Mouse (Mus musculus) embryonic facial prominence, embryonic 11.5 days (tissue): ENCODE data around the gene Donson. TPM values are rescaled to one million over a fixed set of nuclear protein-coding genes. Genes with fewer than 3 reads are reported as not detected.

Experiments used
- ATAC-seq: fragments of 200-750 bp; cut with Nextera tagmentation; replicated peaks from 2 replicates; pipeline ENCODE4 v1.8.0; 2017; ENCODE audit warnings: low read depth; ENCODE audit not compliant: insufficient number of reproducible peaks, low FRiP score, low TSS enrichment
- DNase-seq: peaks from one replicate; pipeline ENCODE4 v3.0.0-alpha.2; 2015; ENCODE audit warnings: low spot score
- H3K27ac ChIP-seq: fragments of 300-500 bp; sonication (generic); replicated peaks from 2 replicates; pipeline ENCODE4 v1.5.1; 2014; ENCODE audit warnings: mild to moderate bottlenecking, low read depth, low read length, control low read depth
- H3K27me3 ChIP-seq: fragments of 300-500 bp; sonication (generic); 2 replicates; pipeline ENCODE4 v1.6.1; 2014; ENCODE audit warnings: mild to moderate bottlenecking, low read length, moderate library complexity, mixed read lengths; ENCODE audit not compliant: control insufficient read depth, insufficient read depth
- H3K36me3 ChIP-seq: fragments of 300-500 bp; sonication (generic); replicated peaks from 2 replicates; pipeline ENCODE4 v1.6.1; 2014; ENCODE audit warnings: low read depth, mild to moderate bottlenecking, low read length, moderate library complexity, mixed read lengths; ENCODE audit not compliant: control insufficient read depth, insufficient read depth
- H3K4me1 ChIP-seq: fragments of 300-500 bp; sonication (generic); 2 replicates; pipeline ENCODE4 v1.6.1; 2014; ENCODE audit warnings: low read length, mixed read lengths; ENCODE audit not compliant: control insufficient read depth, insufficient read depth
- H3K4me2 ChIP-seq: fragments of 300-500 bp; sonication (generic); 2 replicates; pipeline ENCODE4 v1.6.1; 2014; ENCODE audit warnings: low read depth, mild to moderate bottlenecking, control low read depth, low read length, moderate library complexity
- H3K4me3 ChIP-seq: fragments of 300-500 bp; sonication (generic); 2 replicates; pipeline ENCODE4 v1.5.1; 2014; ENCODE audit warnings: low read depth, low read length, control low read depth
- H3K9ac ChIP-seq: fragments of 300-500 bp; sonication (generic); replicated peaks from 2 replicates; pipeline ENCODE4 v1.6.1; 2014; ENCODE audit warnings: mild to moderate bottlenecking, control low read depth, low read length
- H3K9me3 ChIP-seq: fragments of 300-500 bp; sonication (generic); replicated peaks from 2 replicates; pipeline ENCODE4 v1.6.1; 2016; ENCODE audit warnings: mild to moderate bottlenecking, low read length, inconsistent platforms, mixed read lengths; ENCODE audit not compliant: control insufficient read depth
- WGBS: fragments of 180-500 bp; shearing (Covaris S2); extraction: QIAGEN DNeasy Blood & Tissue Kit; methylation state at CpG from one replicate; pipeline ENCODE4 v1.1.7; 2014; 5-methylcytosine and 5-hydroxymethylcytosine counted together
- polyA plus RNA-seq: library from polyadenylated mRNA; unstranded; fragments of >200 nt; fragmentation: Nextera tagmentation; extraction: Ambion mirVana; gene quantifications from 2 replicates; pipeline ENCODE4 v1.2.1, GENCODE M21; 2014

The Donson gene
- polyA plus RNA-seq, 1 experiment from 2014 or later, result 36.7 TPM

- Histone ChIP-seq H3K4me2 (no peak overlapping the region), H3K4me1 (no peaks in the 10 kb centered on the region), H3K27ac (no peak overlapping the region), H3K9me3 (no peaks in the 10 kb centered on the region), H3K4me3 (no peak overlapping the region), H3K36me3 (no peaks in the 10 kb centered on the region; the same call in 1 of the 2 replicates), H3K27me3 (no peaks in the 10 kb centered on the region), H3K9ac (no peak overlapping the region)
- ATAC-seq (no peak), DNase-seq (no peak)
- WGBS, result 89% methylated on average over 5 of the region's 5 CpGs
Observed at GRCm38 (mm10) chr16:91685526-91685925, 3.0 kb downstream of the Donson start.

GRCm38 (mm10) chr16:91680656-91681055 lies 7.9 kb downstream of the Donson start:
- Histone ChIP-seq H3K4me2 (no peak overlapping the region), H3K36me3 (peaks cover 15% of the 10 kb centered on the region), H3K9ac (no peak overlapping the region), H3K27ac (no peak overlapping the region), H3K27me3 (no peaks in the 10 kb centered on the region), H3K4me3 (no peak overlapping the region), H3K4me1 (no peaks in the 10 kb centered on the region), H3K9me3 (no peaks in the 10 kb centered on the region)
- 80% methylated on average over 5 of the region's 5 CpGs for WGBS
- DNase-seq (no peak), ATAC-seq (no peak)

- no peak overlapping the region for H3K4me3 ChIP-seq
- H3K9me3 ChIP-seq, result no peaks in the 10 kb centered on the region
- no peak overlapping the region for H3K9ac ChIP-seq
- ATAC-seq (no peak), DNase-seq (no peak)
- no peaks in the 10 kb centered on the region for H3K4me1 ChIP-seq
- no peak overlapping the region for H3K4me2 ChIP-seq
- H3K27me3 ChIP-seq, result no peaks in the 10 kb centered on the region
- no peak overlapping the region for H3K27ac ChIP-seq
- 91% methylated on average over 5 of the region's 5 CpGs for WGBS
- H3K36me3 ChIP-seq, result peaks cover 15% of the 10 kb centered on the region
Observed at GRCm38 (mm10) chr16:91678147-91678911, 10.2 kb downstream of the Donson start.

- Histone ChIP-seq H3K36me3 (peaks cover 26% of the 10 kb centered on the region), H3K4me1 (no peaks in the 10 kb centered on the region), H3K4me3 (no peak overlapping the region), H3K4me2 (no peak overlapping the region), H3K27me3 (no peaks in the 10 kb centered on the region), H3K27ac (no peak overlapping the region), H3K9ac (no peak overlapping the region), H3K9me3 (no peaks in the 10 kb centered on the region)
- no peak for ATAC-seq
- WGBS, result 84% methylated on average over 4 of the region's 4 CpGs
- DNase-seq, result no peak
Observed at GRCm38 (mm10) chr16:91674500-91674899, 14.1 kb downstream of the Donson start.

- H3K36me3 ChIP-seq, result peaks cover 32% of the 10 kb centered on the region
- 94% methylated on average over 3 of the region's 3 CpGs for WGBS
- H3K27me3 ChIP-seq, result no peaks in the 10 kb centered on the region
- no peaks in the 10 kb centered on the region for H3K4me1 ChIP-seq
- no peak overlapping the region for H3K9ac ChIP-seq
- no peak overlapping the region for H3K4me2 ChIP-seq
- no peak overlapping the region for H3K27ac ChIP-seq
- DNase-seq, result no peak
- no peak for ATAC-seq
- H3K4me3 ChIP-seq, result no peak overlapping the region
- no peaks in the 10 kb centered on the region for H3K9me3 ChIP-seq
Observed at GRCm38 (mm10) chr16:91663795-91664194, 24.8 kb downstream of the Donson start.

GRCm38 (mm10) chr16:91662336-91662735 lies 26.2 kb downstream of the Donson start:
- H3K4me3 ChIP-seq, result no peak overlapping the region
- no peak for DNase-seq
- no peak for ATAC-seq
- WGBS, result 96% methylated on average over 16 of the region's 16 CpGs
- H3K27ac ChIP-seq, result no peak overlapping the region
- H3K4me1 ChIP-seq, result no peaks in the 10 kb centered on the region
- H3K9ac ChIP-seq, result no peak overlapping the region
- H3K27me3 ChIP-seq, result no peaks in the 10 kb centered on the region
- H3K9me3 ChIP-seq, result no peaks in the 10 kb centered on the region
- no peak overlapping the region for H3K4me2 ChIP-seq
- H3K36me3 ChIP-seq, result peaks cover 47% of the 10 kb centered on the region

GRCm38 (mm10) chr16:91661397-91661796 lies 27.2 kb downstream of the Donson start:
- peaks cover 55% of the 10 kb centered on the region for H3K36me3 ChIP-seq
- no peaks in the 10 kb centered on the region for H3K4me1 ChIP-seq
- DNase-seq, result no peak
- no peaks in the 10 kb centered on the region for H3K27me3 ChIP-seq
- H3K4me2 ChIP-seq, result no peak overlapping the region
- H3K27ac ChIP-seq, result no peak overlapping the region
- no peak for ATAC-seq
- H3K9me3 ChIP-seq, result no peaks in the 10 kb centered on the region
- H3K9ac ChIP-seq, result no peak overlapping the region
- H3K4me3 ChIP-seq, result no peak overlapping the region
- WGBS, result 76% methylated on average over 1 of the region's 1 CpGs

- Histone ChIP-seq H3K36me3 (peaks cover 62% of the 10 kb centered on the region), H3K4me2 (no peak overlapping the region), H3K9me3 (no peaks in the 10 kb centered on the region), H3K9ac (no peak overlapping the region), H3K4me1 (no peaks in the 10 kb centered on the region), H3K27me3 (no peaks in the 10 kb centered on the region), H3K27ac (no peak overlapping the region), H3K4me3 (no peak overlapping the region)
- WGBS, result 96% methylated on average over 20 of the region's 20 CpGs
- no peak for DNase-seq
- no peak for ATAC-seq
Observed at GRCm38 (mm10) chr16:91659798-91660197, 28.8 kb downstream of the Donson start.
